Mouse (Mus musculus) thymus, postnatal 36 days (tissue): ENCODE measurements around the gene Plekha6.

Experiments
- DNase-seq, 2 experiments: peaks; one replicate each; pipeline ENCODE4 v3.0.0; 2022; ENCODE audit warnings: mixed read lengths in 2 of 2

Plekha6 gene

GRCm38 (mm10) chr1:133247189-133247588 is 83.2 kb downstream of the Plekha6 start:
- no peak for DNase-seq

- no peak for DNase-seq
Observed at GRCm38 (mm10) chr1:133250761-133251160, 86.8 kb downstream of the Plekha6 start.

GRCm38 (mm10) chr1:133251625-133252034 is 87.6 kb downstream of the Plekha6 start:
- DNase-seq: no peak

GRCm38 (mm10) chr1:133252251-133252650 is 88.2 kb downstream of the Plekha6 start:
- no peak for DNase-seq

- DNase-seq: peak; percentile 42 to 69
Observed at GRCm38 (mm10) chr1:133252801-133253531, 89.0 kb downstream of the Plekha6 start.

GRCm38 (mm10) chr1:133253532-133253866 is 89.5 kb downstream of the Plekha6 start:
- no peak for DNase-seq

- no peak for DNase-seq
Observed at GRCm38 (mm10) chr1:133254226-133254625, 90.2 kb downstream of the Plekha6 start.

- DNase-seq: no peak
Observed at GRCm38 (mm10) chr1:133254856-133255764, 91.1 kb downstream of the Plekha6 start.

- DNase-seq: no peak
Observed at GRCm38 (mm10) chr1:133255776-133256175, 91.8 kb downstream of the Plekha6 start.

- no peak for DNase-seq
Observed at GRCm38 (mm10) chr1:133256347-133256746, 92.3 kb downstream of the Plekha6 start.

- no peak for DNase-seq
Observed at GRCm38 (mm10) chr1:133258694-133259093, 94.7 kb downstream of the Plekha6 start.

- no peak for DNase-seq
Observed at GRCm38 (mm10) chr1:133262628-133263027, 98.6 kb downstream of the Plekha6 start.

GRCm38 (mm10) chr1:133263134-133263533 is 99.1 kb downstream of the Plekha6 start:
- DNase-seq: no peak

GRCm38 (mm10) chr1:133264367-133264766 is 100.4 kb downstream of the Plekha6 start:
- no peak for DNase-seq

GRCm38 (mm10) chr1:133265114-133265766 is 101.2 kb downstream of the Plekha6 start:
- no peak for DNase-seq

GRCm38 (mm10) chr1:133267094-133267493 is 103.1 kb downstream of the Plekha6 start:
- DNase-seq: no peak

- DNase-seq: no peak
Observed at GRCm38 (mm10) chr1:133267813-133268492, 103.9 kb downstream of the Plekha6 start.

- no peak for DNase-seq
Observed at GRCm38 (mm10) chr1:133268503-133268902, 104.5 kb downstream of the Plekha6 start.

- DNase-seq: no peak
Observed at GRCm38 (mm10) chr1:133270336-133270735, 106.3 kb downstream of the Plekha6 start.

GRCm38 (mm10) chr1:133274163-133274562 is 110.2 kb downstream of the Plekha6 start:
- no peak for DNase-seq

GRCm38 (mm10) chr1:133276983-133277382 is 113.0 kb downstream of the Plekha6 start:
- DNase-seq: no peak

GRCm38 (mm10) chr1:133278539-133278938 is 114.5 kb downstream of the Plekha6 start:
- DNase-seq: no peak
